Mouse (Mus musculus): ENCODE measurements at regions not wholly inside any gene's neighbourhood (a gene's known extent, or its start where the extent isn't known, plus 50 kb on each side); places are given as distances from the start of the nearest gene placed in this dataset.
"Not testable (repeated sequence)": the region's sequence is repeated elsewhere in the genome, so short reads cannot be mapped to it uniquely, and the experiment has no call there.

GRCm38 (mm10) chr1:13042326-13042725 lies 1628.4 kb downstream of the A830018L16Rik start:
- no peak for DNase-seq

GRCm38 (mm10) chr1:13050140-13050775 lies 1636.4 kb downstream of the A830018L16Rik start:
- DNase-seq = peak; percentile 75

- DNase-seq = not testable (repeated sequence)
Observed at GRCm38 (mm10) chr1:13051433-13052066, 1637.6 kb downstream of the A830018L16Rik start.

GRCm38 (mm10) chr1:13052067-13052460 lies 1638.2 kb downstream of the A830018L16Rik start:
- DNase-seq = peak; percentile 72

- peak; percentile 34 for DNase-seq
Observed at GRCm38 (mm10) chr1:13057741-13058140, 1643.8 kb downstream of the A830018L16Rik start.

GRCm38 (mm10) chr1:13059616-13060320 lies 1645.9 kb downstream of the A830018L16Rik start:
- DNase-seq = no peak
